Mouse (Mus musculus) neural tube, embryonic 11.5 days (tissue): ENCODE data around the gene Actg2. TPM values are rescaled to one million over a fixed set of nuclear protein-coding genes. Genes with fewer than 3 reads are reported as not detected.

Experiments
- ATAC-seq: fragments of 200-750 bp; cut with Nextera tagmentation; 2 replicates; pipeline ENCODE4 v1.8.0; 2017; ENCODE audit warnings: moderate number of reproducible peaks, mild to moderate bottlenecking, moderate TSS enrichment, moderate library complexity; ENCODE audit not compliant: insufficient read depth, low FRiP score, low TSS enrichment
- DNase-seq: peaks from one replicate; pipeline ENCODE4 v3.0.0-alpha.2; 2015; ENCODE audit warnings: low spot score
- H3K27ac ChIP-seq: fragments of 300-500 bp; sonication (generic); 2 replicates; pipeline ENCODE4 v1.5.1; 2014; ENCODE audit warnings: low read depth, mild to moderate bottlenecking, low read length
- H3K27me3 ChIP-seq: fragments of 300-500 bp; sonication (generic); 2 replicates; pipeline ENCODE4 v1.6.1; 2014; ENCODE audit warnings: mild to moderate bottlenecking, low read length, mixed read lengths; ENCODE audit not compliant: control insufficient read depth, insufficient read depth
- H3K36me3 ChIP-seq: fragments of 300-500 bp; sonication (generic); 2 replicates; pipeline ENCODE4 v1.6.1; 2014; ENCODE audit warnings: mild to moderate bottlenecking, low read length, moderate library complexity, mixed read lengths; ENCODE audit not compliant: control insufficient read depth, insufficient read depth
- H3K4me1 ChIP-seq: fragments of 300-500 bp; sonication (generic); 2 replicates; pipeline ENCODE4 v1.6.1; 2014; ENCODE audit warnings: low read length, mixed read lengths; ENCODE audit not compliant: control insufficient read depth, insufficient read depth
- H3K4me2 ChIP-seq: fragments of 300-500 bp; sonication (generic); 2 replicates; pipeline ENCODE4 v1.6.1; 2014; ENCODE audit warnings: low read depth, mild to moderate bottlenecking, moderate library complexity
- H3K4me3 ChIP-seq: fragments of 300-500 bp; sonication (generic); 2 replicates; pipeline ENCODE4 v1.5.1; 2014; ENCODE audit warnings: low read depth, low read length
- H3K9ac ChIP-seq: fragments of 300-500 bp; sonication (generic); 2 replicates; pipeline ENCODE4 v1.6.1; 2014; ENCODE audit warnings: mild to moderate bottlenecking, low read length
- H3K9me3 ChIP-seq: fragments of 300-500 bp; sonication (generic); 2 replicates; pipeline ENCODE4 v1.6.1; 2016; ENCODE audit warnings: low read length; ENCODE audit not compliant: control insufficient read depth
- WGBS: fragments of 180-500 bp; shearing (Covaris S2); extraction: QIAGEN DNeasy Blood & Tissue Kit; methylation state at CpG from one replicate; pipeline ENCODE4 v1.1.7; 2014; 5-methylcytosine and 5-hydroxymethylcytosine counted together
- polyA plus RNA-seq: library from polyadenylated mRNA; unstranded; fragments of >200 nt; fragmentation: Nextera tagmentation; extraction: Ambion mirVana; gene quantifications from 2 replicates; pipeline ENCODE4 v1.2.1, GENCODE M21; 2014

Gene Actg2
- polyA plus RNA-seq, 1 experiment from 2014 or later: 0.66 TPM

DNA sequence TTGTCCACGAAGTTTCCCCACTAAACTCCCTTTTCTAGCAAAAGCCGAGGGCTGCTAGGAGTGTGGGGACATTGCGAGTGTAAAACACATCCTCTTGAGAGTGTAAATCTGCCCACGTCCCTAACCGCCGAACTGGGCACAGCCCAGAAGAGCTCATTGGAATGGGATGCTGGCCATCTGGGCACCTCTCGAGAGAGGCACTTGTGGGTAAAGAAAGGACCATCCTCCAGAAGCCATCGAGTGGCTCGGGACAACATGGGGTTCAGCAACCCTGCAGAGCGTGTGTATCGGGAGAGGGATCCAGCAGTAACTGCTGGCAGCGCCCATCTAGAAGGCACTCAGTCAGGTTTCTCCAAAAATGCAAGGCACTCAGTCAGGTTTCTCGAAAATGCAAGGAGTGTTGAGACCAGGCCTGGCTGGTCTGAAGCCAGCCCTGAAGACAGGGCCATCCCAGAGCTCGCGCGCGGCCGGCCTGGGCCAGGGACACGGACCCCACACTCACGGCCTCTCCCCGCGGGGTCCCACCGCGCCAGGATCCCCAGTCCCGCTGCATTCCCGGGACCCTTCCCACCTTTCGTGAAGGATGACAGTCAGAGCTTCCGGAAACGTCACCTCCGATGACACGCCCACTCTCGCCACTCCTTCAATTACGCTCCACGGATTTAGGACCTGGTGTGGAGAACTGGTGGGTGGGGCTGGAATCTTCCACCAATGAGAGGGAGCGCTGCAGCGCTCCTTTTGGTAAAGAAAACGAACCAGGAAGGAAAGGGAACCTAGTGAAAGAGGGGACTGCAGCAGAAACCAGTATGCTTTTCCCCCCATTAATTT lies 36.0 kb upstream of the Actg2 start:
- H3K9me3 ChIP-seq: no peaks in the 10 kb centered on the region

DNA sequence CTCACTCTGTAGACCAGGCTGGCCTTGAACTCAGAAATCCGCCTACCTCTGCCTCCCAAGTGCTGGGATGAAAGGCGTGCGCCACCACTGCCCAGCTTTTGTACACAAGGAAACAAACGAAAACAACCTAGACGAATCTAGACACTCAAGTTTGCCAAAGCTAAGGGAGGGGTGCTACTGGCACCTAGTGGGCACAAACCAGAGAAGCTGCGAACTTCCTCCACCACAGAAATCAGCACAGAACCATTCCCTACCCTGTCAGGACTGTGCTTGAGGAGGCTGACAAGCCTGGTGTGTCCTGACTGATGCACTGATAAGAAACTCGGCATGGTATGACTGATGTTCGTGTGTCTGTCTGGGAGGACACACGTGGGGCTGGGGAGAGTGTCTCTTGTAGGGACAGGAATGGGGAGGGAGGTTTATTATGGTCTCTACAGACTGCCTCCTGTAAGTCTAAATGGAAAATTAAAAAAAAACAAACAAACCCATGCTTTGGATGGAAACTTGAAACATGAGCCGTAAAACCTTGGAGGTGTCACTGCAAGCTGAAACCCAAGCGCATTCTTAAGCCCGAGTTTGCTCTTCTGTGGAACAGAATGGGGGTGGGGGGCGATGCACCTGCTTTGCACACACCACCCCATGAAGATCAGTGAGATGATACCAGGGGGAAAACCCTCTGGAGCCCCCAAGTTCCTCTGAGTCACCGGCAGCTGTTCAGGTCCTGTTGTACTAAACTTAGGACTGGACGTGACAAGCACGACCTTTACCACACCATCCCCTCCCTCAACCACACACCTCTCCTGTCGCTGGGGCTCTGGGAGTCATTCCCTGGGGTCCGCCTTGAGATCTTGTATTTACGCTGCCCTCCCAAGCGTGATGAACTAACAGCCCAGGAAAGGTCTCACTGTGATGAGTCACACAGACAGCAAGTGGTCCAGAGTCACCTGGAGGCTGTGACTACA lies 33.1 kb upstream of the Actg2 start:
- no peak overlapping the region for H3K4me2 ChIP-seq
- H3K9ac ChIP-seq: no peak overlapping the region

More for the DNA sequence above, 36.0 kb upstream of the Actg2 start:
- H3K27me3 ChIP-seq: no peaks in the 10 kb centered on the region
- H3K27ac ChIP-seq: peak overlapping the region; percentile 53; the same call in 1 of the 2 replicates
- peak overlapping the region; percentile 75 for H3K4me2 ChIP-seq
- peaks cover 11% of the 10 kb centered on the region for H3K4me1 ChIP-seq
- peak overlapping the region; percentile 77 for H3K4me3 ChIP-seq
- peak; percentile 91 for DNase-seq
- no peaks in the 10 kb centered on the region for H3K36me3 ChIP-seq
- ATAC-seq: peak; percentile 92
- H3K9ac ChIP-seq: peak overlapping the region; percentile 72
- WGBS: 4% methylated on average over 37 of the region's 37 CpGs

DNA sequence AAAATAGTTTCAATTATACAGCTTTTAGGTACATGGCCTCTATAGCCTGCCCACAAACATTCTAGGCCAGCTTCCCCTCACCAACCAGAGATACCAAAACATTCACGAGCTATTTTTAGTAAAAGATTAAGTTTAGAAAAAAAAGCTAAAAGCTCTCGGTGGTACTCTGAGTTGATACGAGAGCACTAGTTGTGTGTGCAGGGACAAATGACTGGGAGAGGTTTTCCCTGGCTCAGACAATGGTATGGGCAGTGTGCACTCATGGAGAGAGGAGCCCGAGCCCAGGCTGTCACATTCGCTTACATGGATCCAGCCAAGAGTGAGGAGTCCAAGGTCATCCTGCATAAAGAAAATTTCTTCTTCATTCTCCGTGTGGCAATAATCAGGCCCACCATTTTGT lies 19.9 kb upstream of the Actg2 start:
- H3K4me1 ChIP-seq: no peaks in the 10 kb centered on the region
- 92% methylated on average over 6 of the region's 6 CpGs for WGBS
- H3K36me3 ChIP-seq: peaks cover 2% of the 10 kb centered on the region; the same call in 1 of the 2 replicates
- no peaks in the 10 kb centered on the region for H3K27me3 ChIP-seq
- no peak overlapping the region for H3K27ac ChIP-seq
- no peak overlapping the region for H3K9ac ChIP-seq
- no peak overlapping the region for H3K4me3 ChIP-seq
- no peaks in the 10 kb centered on the region for H3K9me3 ChIP-seq
- DNase-seq (no peak), ATAC-seq (no peak)
- H3K4me2 ChIP-seq: no peak overlapping the region

More for the DNA sequence above, 33.1 kb upstream of the Actg2 start:
- H3K27me3 ChIP-seq: no peaks in the 10 kb centered on the region
- no peak for ATAC-seq
- no peak overlapping the region for H3K27ac ChIP-seq
- no peak overlapping the region for H3K4me3 ChIP-seq
- H3K36me3 ChIP-seq: no peaks in the 10 kb centered on the region
- no peak for DNase-seq
- 79% methylated on average over 20 of the region's 20 CpGs for WGBS
- H3K4me1 ChIP-seq: peaks cover 11% of the 10 kb centered on the region
- H3K9me3 ChIP-seq: no peaks in the 10 kb centered on the region

DNA sequence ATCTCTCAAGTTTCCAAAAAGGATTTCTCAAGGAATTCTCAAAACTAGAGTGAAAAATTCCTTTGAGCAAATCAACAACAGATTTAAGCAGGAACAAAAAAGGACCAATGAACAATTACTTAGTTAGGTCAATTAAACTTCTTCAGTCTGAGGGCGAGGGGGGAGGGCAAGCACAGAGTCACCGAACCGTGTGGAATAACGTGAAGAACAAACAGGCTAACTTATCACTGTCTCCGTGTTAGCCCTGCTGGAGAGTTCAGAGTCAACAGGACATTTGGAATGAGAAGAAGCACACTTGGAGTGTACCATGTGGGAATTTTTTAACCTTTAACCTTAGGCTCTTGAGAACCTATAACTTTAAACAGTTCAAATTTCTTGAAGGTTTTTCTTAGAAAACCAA lies 12.3 kb upstream of the Actg2 start:
- 36% methylated on average over 5 of the region's 5 CpGs for WGBS
- H3K27ac ChIP-seq: no peak overlapping the region
- H3K9me3 ChIP-seq: no peaks in the 10 kb centered on the region
- ATAC-seq: no peak
- no peak overlapping the region for H3K9ac ChIP-seq
- no peak for DNase-seq
- no peaks in the 10 kb centered on the region for H3K4me1 ChIP-seq
- H3K36me3 ChIP-seq: no peaks in the 10 kb centered on the region
- no peak overlapping the region for H3K4me3 ChIP-seq
- H3K4me2 ChIP-seq: no peak overlapping the region
- no peaks in the 10 kb centered on the region for H3K27me3 ChIP-seq

DNA sequence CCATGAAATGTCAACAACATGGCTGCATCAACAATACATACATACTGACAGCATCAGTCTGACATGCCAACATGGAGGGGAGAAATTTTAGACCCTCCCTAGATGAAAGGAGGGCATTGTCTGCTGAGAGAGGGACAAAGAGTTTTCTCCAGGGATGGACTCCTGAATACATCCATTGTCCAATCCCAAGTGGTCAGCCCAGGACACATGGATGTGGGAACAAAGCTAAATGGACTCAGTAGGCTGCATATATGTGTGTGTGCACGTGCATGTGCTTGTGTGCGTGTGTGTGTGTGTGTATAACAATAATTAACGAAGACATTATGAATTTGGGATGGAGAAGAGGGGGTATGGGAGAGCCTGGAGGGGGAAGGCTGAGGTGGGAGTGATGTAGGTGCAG lies 9.7 kb upstream of the Actg2 start:
- 85% methylated on average over 3 of the region's 3 CpGs for WGBS
- no peak for ATAC-seq
- no peak for DNase-seq
- H3K4me1 ChIP-seq: no peaks in the 10 kb centered on the region
- H3K27ac ChIP-seq: no peak overlapping the region
- no peak overlapping the region for H3K4me3 ChIP-seq
- H3K4me2 ChIP-seq: no peak overlapping the region
- no peaks in the 10 kb centered on the region for H3K36me3 ChIP-seq
- no peaks in the 10 kb centered on the region for H3K27me3 ChIP-seq
- no peaks in the 10 kb centered on the region for H3K9me3 ChIP-seq
- no peak overlapping the region for H3K9ac ChIP-seq

DNA sequence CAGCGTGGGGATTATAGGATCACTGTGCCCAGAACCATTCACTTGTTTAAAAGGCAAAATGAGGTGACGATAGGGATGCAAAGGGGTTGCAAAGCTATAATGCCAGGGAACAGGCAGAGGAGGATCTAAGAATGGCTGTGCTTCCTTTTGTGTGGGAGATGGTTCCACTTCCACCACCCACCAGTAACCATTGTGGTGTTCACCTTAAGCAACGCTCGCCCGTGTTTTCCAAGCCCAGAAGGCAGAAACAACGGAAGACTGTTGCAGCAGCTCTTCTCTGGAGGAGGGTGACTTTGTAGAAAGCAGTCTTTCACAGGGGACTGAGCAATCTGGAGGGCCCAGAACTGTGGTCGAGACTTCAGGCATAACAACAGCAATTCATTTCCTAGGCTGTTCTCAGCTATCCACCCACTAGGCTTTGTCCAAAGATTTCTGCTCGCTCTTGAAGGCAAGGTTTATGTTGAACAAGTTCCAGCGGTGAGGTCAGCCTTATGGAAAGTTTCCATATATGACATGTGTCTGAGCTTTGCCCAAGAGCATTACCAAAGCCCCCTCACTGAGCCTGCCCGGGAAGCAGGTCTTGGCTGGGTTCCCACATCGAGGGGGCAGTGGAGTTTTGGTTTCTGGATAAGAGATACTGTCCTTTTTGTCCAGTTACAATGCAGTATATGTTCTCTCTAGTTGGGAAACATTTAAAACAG lies 5.8 kb upstream of the Actg2 start:
- no peak for DNase-seq
- 83% methylated on average over 11 of the region's 11 CpGs for WGBS

DNA sequence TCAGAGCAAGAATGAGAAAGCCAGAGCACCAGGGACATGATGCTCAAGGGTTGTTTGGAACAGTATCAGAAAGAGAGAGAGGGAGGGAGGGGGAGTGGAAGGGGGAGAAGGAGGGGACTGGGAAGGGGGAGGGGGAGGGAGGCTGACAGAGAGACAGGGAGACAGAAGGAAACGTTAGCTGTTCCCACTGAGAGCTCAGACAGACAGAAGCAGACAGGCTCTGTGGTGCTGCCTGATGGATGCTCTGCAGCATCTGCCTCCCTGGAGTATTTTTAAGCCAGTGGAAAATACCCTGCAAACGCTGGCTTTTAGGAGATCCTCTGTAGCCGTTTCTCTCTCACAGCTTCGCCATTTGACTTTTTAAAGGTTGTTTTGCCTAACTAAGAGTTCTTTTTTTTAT lies 4.0 kb upstream of the Actg2 start:
- DNase-seq (no peak), ATAC-seq (no peak)
- WGBS: 46% methylated on average over 4 of the region's 4 CpGs
- no peaks in the 10 kb centered on the region for H3K9me3 ChIP-seq
- no peaks in the 10 kb centered on the region for H3K27me3 ChIP-seq
- H3K4me1 ChIP-seq: no peaks in the 10 kb centered on the region
- H3K4me3 ChIP-seq: no peak overlapping the region
- no peak overlapping the region for H3K4me2 ChIP-seq
- no peak overlapping the region for H3K9ac ChIP-seq
- no peaks in the 10 kb centered on the region for H3K36me3 ChIP-seq
- H3K27ac ChIP-seq: no peak overlapping the region

More for the DNA sequence above, 5.8 kb upstream of the Actg2 start:
- Histone ChIP-seq H3K27me3 (no peaks in the 10 kb centered on the region), H3K4me1 (no peaks in the 10 kb centered on the region), H3K4me2 (no peak overlapping the region), H3K36me3 (no peaks in the 10 kb centered on the region), H3K9ac (no peak overlapping the region), H3K27ac (no peak overlapping the region), H3K4me3 (no peak overlapping the region), H3K9me3 (no peaks in the 10 kb centered on the region)
- no peak for ATAC-seq

DNA sequence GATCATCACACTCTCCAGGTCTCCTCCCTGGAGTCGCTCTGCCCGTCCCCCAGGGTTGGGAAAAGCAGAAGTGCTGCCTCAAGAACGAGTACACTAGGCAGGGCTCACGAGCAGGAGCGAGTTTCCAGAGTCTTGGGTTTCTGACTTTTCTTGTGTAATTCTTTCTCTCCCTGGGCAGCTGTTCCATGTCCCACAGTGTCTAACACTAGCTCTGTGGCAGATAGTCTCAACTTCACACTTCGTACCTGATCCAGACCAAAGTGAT lies 662 bp upstream of the Actg2 start:
- H3K4me1 ChIP-seq: no peaks in the 10 kb centered on the region
- DNase-seq (no peak), ATAC-seq (no peak)
- 52% methylated on average over 6 of the region's 6 CpGs for WGBS
- H3K27me3 ChIP-seq: no peaks in the 10 kb centered on the region
- no peak overlapping the region for H3K4me3 ChIP-seq
- H3K27ac ChIP-seq: no peak overlapping the region
- no peaks in the 10 kb centered on the region for H3K36me3 ChIP-seq
- H3K9me3 ChIP-seq: no peaks in the 10 kb centered on the region
- H3K9ac ChIP-seq: no peak overlapping the region
- H3K4me2 ChIP-seq: no peak overlapping the region
